Mouse (Mus musculus): ENCODE measurements around the gene Prkcq.

Gene Prkcq

DNA sequence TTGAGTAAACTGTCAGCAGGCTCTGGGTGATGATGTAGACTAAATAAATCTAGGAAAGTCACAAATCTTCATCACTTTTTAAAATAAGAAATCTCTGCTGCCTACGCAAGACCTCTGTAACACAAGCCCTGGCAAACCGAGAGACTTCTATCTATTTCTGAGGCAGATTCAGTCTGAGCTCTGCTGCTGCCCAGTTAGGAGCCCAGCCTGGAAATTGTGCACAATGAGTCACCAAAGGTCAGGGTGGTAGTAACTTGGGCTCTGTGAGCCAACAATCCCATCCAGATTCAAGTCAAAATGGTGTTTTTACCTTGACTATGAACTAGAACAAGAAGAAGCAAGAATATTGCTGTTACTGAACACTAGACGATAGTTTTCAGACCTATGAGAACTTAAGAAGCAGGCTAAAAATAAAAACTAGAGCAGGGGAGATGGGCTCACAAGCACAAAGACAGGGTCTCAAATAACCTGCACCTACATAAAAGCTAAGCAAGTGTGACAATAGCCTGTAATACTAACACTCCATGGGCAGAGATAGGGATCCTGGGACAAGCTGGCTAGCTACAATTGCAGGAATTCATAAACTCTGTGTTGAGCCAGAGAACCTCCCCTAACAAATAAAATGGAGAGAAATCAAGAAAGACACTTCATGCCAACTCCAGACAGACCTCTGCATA, 53.0 kb downstream of the Prkcq start:
- DNase-seq (ENCODE audit: low spot score): no peak

GRCm38 (mm10) chr2:11225485-11225876, 53.6 kb downstream of the Prkcq start:
- DNase-seq (ENCODE audit: low spot score): no peak

- no peak for DNase-seq (ENCODE audit: low spot score)
Measured at GRCm38 (mm10) chr2:11226555-11226954, 54.6 kb downstream of the Prkcq start.

DNA sequence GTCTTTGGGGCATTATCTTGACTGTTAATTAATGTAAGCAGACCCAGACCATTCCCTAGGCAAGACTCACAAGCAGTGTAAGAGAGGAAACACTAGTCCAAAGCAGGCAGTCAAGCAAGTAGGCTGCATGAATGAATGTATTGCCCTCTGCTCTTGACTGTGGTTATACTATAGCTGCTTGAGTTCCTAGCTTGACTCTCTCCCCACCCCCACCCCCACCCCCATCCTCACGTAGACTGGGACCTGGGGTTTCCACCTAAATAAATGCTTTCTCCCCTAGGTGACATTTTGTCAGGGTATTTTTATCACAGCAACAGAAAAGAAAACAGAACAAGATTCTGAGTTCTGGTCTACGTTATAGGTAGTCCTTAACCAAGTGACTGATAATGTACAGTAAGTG, 57.2 kb downstream of the Prkcq start:
- no peak for DNase-seq (ENCODE audit: low spot score)

GRCm38 (mm10) chr2:11231118-11231517, 59.2 kb downstream of the Prkcq start:
- no peak for DNase-seq (ENCODE audit: low spot score)

DNA sequence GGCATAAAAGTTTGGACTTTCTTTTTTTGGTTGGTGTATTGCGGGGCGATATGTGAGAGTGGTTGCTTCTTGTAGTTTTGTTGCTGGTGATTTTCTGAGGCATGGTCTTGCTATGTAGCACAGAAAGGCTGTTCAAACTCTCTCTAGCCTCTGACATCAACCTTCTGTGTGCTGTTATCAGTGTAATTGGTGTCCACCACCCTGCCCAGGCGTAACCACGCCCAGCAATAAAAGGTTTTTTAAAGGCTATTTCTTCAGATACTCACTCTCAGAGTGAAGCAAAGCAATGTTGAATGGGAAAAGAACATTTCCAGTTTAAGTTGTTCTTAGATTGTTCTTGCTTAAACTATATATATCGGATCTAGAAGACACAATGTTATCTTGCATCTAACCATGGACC, 60.1 kb downstream of the Prkcq start:
- DNase-seq (ENCODE audit: low spot score): no peak

DNA sequence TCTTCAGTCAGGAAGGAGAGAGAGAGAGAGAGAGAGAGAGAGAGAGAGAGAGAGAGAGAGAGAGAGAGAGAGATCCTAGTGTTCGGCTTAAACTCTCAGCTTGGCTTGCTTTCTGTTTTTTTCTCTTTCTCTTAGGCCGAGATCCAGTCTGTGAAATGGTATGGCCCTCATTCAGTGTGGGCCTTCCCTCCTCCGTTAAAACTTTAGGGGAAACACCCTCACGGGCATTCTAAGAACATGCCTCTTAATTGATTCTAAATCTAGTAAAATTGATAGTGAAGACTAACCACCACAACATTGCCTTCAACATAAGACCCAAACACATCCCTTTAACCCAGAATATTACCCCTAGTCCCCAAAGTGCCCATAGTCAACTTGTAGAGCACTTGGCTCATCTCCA, 66.3 kb downstream of the Prkcq start:
- no peak for DNase-seq (ENCODE audit: low spot score)

DNA sequence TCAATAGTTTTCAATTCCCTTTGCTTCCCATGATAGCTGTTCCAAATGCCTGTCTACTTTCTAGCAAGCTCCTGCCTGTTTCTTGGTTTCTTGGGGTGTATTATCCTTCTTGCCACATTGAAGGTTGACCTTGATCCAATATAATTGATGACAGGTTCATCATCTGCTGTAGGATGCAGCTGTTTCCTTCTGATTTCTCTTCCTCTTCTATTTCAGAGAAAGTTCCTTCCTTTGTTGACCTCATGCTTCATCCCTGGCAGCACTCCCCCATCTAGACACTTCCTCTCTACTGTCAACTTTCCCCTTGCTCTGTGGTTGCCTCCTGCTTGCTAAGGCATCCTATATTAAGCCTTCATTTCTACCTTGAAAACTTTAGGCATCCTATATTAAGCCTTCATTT, 67.6 kb downstream of the Prkcq start:
- DNase-seq (ENCODE audit: low spot score): no peak

DNA sequence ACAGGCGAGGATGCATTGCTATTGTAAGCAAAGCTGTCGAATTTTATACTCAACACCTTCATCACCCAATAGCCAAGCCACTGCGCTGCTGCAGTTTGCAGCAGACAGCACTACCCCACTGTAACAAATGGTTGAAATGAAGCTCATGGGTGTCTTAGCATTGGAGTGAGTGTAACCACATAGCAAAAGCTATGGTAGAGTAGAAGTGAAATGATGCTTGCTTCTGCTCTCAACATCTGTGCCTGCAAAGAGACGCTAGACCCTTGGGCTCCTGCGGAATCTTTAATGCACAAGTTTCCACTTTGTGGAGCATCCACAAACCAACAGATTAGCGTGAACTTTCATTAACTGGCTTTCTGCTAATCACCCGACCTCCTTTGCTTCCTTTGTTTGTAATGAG, 74.0 kb downstream of the Prkcq start:
- DNase-seq (ENCODE audit: low spot score): no peak

DNA sequence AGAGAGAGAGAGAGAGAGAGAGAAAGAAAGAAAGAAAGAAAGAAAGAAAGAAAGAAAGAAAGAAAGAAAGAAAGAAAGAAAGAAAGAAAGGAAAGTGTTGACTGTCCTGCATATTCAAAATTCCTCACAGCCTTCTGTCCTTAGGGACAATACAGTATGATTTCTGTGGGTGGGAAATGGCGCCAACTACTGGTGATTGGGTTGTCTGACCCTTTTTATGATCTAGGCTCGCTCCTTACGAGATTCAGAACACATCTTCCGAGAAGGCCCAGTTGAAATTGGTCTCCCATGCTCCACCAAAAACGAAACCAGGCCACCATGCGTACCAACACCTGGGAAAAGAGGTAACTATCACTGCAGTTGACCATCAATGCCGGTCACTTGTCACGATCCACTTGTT, 82.0 kb downstream of the Prkcq start:
- DNase-seq (ENCODE audit: low spot score): peak; percentile 62

- no peak for DNase-seq (ENCODE audit: low spot score)
Measured at GRCm38 (mm10) chr2:11254446-11254845, 82.5 kb downstream of the Prkcq start.

- no peak for DNase-seq (ENCODE audit: low spot score)
Measured at GRCm38 (mm10) chr2:11257260-11257850, 85.4 kb downstream of the Prkcq start.

DNA sequence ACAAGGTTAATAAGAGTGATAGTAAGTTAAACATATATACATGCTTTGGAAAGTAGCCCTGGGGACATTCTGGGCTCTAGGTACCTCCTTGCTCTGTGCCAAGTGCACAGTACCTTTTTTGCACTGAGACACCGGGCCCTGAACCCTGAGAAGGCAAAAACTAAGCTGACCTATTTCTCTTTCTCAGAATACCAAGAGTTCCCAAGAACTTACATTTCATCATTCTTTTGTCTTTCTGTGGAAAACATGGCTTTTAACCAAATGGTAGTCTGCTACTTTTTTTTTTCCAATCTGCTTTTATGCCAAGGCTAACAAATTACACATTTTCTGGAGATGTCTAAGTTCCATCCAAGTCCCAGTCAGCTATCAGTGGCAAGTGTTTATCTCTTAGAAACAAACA, 86.3 kb downstream of the Prkcq start:
- DNase-seq (ENCODE audit: low spot score): no peak

GRCm38 (mm10) chr2:11259361-11259760, 87.5 kb downstream of the Prkcq start:
- DNase-seq (ENCODE audit: low spot score): no peak

GRCm38 (mm10) chr2:11264836-11265235, 92.9 kb downstream of the Prkcq start:
- no peak for DNase-seq (ENCODE audit: low spot score)

GRCm38 (mm10) chr2:11265455-11265854, 93.5 kb downstream of the Prkcq start:
- no peak for DNase-seq (ENCODE audit: low spot score)

DNA sequence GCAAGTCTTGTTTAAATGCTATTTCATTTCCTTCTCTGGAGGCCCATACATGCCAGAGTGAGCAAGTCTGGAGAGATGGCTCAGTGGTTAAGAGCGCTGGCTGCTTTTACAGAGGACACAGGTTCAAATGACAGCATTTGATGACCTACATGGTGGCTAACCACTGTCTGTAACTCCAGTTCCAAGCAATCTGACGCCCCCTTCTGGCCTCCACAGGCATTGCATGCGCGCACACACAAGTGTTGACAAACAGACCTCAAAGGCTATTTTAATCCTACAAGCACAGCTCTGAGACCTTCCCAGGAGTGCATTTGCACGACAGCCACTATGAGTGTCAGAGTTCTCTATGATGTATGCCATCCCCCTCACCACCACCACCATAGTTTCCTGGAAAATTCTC, 94.4 kb downstream of the Prkcq start:
- DNase-seq (ENCODE audit: low spot score): peak; percentile 16

GRCm38 (mm10) chr2:11278965-11279364, 107.1 kb downstream of the Prkcq start:
- no peak for DNase-seq (ENCODE audit: low spot score)

DNA sequence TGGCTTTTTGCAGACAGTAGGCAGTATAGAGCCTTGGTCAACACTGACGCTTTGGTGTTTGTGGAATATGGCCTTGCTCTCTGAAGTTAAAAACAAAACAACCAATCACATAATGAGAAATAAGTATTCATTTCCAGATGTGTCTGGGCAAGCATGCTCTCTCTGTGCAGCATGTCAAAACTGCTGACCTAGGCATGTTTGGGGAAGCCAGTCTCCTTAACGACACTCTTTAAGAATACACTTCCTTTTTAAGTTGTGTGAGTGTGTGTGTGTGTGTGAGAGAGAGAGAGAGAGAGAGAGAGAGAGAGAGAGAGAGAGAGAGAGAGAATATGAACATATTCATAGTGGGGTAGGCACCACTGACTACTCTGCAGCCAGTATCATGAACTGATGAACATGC, 108.3 kb downstream of the Prkcq start:
- no peak for DNase-seq (ENCODE audit: low spot score)

- DNase-seq (ENCODE audit: low spot score): no peak
Measured at GRCm38 (mm10) chr2:11287834-11288530, 116.1 kb downstream of the Prkcq start.

- DNase-seq (ENCODE audit: low spot score): peak; percentile 85
Measured at GRCm38 (mm10) chr2:11288531-11288846, 116.6 kb downstream of the Prkcq start.

DNA sequence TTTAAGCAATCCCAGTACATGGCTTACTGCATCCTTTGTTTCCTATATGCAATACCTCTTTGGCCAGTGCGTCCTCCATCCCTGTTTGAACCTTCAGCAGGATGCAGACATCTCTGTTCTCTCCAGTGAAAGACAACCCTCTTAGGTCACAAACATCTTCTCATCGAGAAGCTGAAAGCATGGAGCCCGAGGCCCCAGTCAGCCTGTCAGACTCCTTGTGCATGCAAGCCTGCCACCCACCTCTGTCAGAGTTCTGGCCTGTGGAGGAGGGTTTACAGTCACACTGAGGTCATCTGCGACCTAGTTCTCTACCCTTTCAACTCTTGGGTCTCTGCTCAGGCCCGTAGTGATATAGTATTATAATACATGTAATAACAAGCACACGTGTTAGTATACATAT, 119.0 kb downstream of the Prkcq start:
- DNase-seq (ENCODE audit: low spot score): no peak

DNA sequence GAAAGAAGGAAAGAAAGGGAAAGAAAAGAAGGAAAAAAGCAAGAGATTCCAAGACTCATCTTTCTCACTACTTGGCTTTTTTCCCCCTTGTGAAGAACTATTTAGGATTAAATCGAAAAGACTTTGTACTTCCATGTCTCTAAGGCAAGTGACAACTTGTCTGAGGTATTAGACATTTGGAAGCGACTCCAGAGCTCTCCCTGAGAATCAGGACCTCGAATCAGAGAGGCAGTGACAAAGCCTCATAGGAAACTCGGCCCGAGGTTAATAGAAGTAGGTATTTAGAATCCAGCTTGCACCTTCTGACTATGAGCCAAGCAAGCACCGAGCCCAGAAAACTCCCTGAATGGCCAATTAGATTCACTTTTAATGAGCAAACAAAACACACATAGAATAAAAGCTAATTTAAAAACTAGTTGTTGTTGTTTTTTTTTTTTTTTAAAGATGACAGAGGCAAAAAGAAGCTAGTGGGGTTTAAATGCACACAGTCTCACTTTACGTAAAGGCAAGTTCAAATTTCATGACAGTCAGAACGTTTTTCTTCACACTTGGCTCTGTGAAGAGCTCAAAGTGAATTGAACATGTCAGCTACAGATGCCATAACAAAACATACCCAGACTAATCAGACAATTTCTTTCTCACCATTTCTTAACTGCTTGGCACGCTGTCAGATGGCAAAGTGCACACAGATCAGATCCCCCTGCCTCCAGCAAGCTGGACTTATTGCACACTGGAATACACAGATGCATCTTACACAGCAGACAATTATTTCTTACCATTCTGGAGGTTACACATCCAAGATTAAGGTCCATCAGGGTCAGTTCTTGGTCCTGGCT, 119.9 kb downstream of the Prkcq start:
- no peak for DNase-seq (ENCODE audit: low spot score)
